Mouse (Mus musculus) limb, embryonic 13.5 days (tissue): ENCODE data around the gene Col6a4. TPM values are rescaled to one million over a fixed set of nuclear protein-coding genes. Genes with fewer than 3 reads are reported as not detected.

ENCODE experiments used
- ATAC-seq: fragments of 200-750 bp; cut with Nextera tagmentation; 2 replicates; pipeline ENCODE4 v1.8.0; 2017; ENCODE audit warnings: low read depth, moderate number of reproducible peaks, moderate TSS enrichment; ENCODE audit not compliant: low FRiP score
- H3K27ac ChIP-seq: fragments of 300-500 bp; sonication (generic); 2 replicates; pipeline ENCODE4 v1.5.1; 2015; ENCODE audit warnings: inconsistent platforms, mild to moderate bottlenecking, moderate library complexity
- H3K27me3 ChIP-seq: fragments of 300-500 bp; sonication (generic); 2 replicates; pipeline ENCODE4 v1.6.1; 2015; ENCODE audit warnings: mild to moderate bottlenecking, inconsistent platforms
- H3K36me3 ChIP-seq: fragments of 300-500 bp; sonication (generic); 2 replicates; pipeline ENCODE4 v1.6.1; 2015; ENCODE audit warnings: inconsistent platforms, mild to moderate bottlenecking, moderate library complexity
- H3K4me1 ChIP-seq: fragments of 300-500 bp; sonication (generic); 2 replicates; pipeline ENCODE4 v1.6.1; 2015; ENCODE audit warnings: inconsistent platforms
- H3K4me2 ChIP-seq: fragments of 300-500 bp; sonication (generic); replicated peaks from 2 replicates; pipeline ENCODE4 v1.6.1; 2015; ENCODE audit warnings: inconsistent platforms, mild to moderate bottlenecking, moderate library complexity
- H3K4me3 ChIP-seq: fragments of 300-500 bp; sonication (generic); 2 replicates; pipeline ENCODE4 v1.5.1; 2015; ENCODE audit warnings: moderate library complexity, mild to moderate bottlenecking, inconsistent platforms
- H3K9ac ChIP-seq: fragments of 300-500 bp; sonication (generic); 2 replicates; pipeline ENCODE4 v1.6.1; 2015; ENCODE audit warnings: mild to moderate bottlenecking, inconsistent platforms
- H3K9me3 ChIP-seq: fragments of 300-500 bp; sonication (generic); 2 replicates; pipeline ENCODE4 v1.6.1; 2016; ENCODE audit warnings: inconsistent platforms
- WGBS: fragments of 180-500 bp; shearing (Covaris S2); methylation state at CpG from one replicate; pipeline ENCODE4 v1.1.7; 2015; 5-methylcytosine and 5-hydroxymethylcytosine counted together
- polyA plus RNA-seq: library from polyadenylated mRNA; unstranded; fragments of >200 nt; fragmentation: Nextera tagmentation; extraction: Ambion mirVana; gene quantifications from 2 replicates; pipeline ENCODE4 v1.2.1, GENCODE M21; 2015

Col6a4 gene
- polyA plus RNA-seq, 1 experiment from 2014 or later, result 0.36 TPM

DNA sequence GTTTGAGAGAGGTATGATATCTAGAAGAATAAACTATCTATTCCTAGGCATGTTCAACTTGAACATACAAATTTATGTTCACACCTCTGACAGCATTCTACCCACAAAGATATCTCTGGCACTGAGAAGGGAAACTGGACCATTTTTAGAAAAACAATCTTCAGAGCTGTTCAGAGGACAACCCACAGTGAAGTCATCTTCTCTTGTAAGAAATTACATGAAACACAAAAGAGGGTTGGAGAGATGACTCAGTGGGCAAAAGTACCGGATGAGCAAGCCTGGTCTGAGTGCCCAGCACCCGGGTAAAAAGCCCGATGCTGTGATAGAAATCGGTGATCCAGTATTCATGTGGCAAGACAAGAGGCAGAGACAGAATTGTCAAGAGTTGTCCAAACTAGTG is 43.1 kb downstream of the Col6a4 start:
- H3K4me3 ChIP-seq, result no peak overlapping the region
- no peaks in the 10 kb centered on the region for H3K36me3 ChIP-seq
- no peak overlapping the region for H3K4me2 ChIP-seq
- no peak overlapping the region for H3K9ac ChIP-seq
- no peaks in the 10 kb centered on the region for H3K9me3 ChIP-seq
- H3K4me1 ChIP-seq, result no peaks in the 10 kb centered on the region
- WGBS, result 87% methylated on average over 4 of the region's 4 CpGs
- H3K27ac ChIP-seq, result no peak overlapping the region
- ATAC-seq, result no peak
- no peaks in the 10 kb centered on the region for H3K27me3 ChIP-seq

DNA sequence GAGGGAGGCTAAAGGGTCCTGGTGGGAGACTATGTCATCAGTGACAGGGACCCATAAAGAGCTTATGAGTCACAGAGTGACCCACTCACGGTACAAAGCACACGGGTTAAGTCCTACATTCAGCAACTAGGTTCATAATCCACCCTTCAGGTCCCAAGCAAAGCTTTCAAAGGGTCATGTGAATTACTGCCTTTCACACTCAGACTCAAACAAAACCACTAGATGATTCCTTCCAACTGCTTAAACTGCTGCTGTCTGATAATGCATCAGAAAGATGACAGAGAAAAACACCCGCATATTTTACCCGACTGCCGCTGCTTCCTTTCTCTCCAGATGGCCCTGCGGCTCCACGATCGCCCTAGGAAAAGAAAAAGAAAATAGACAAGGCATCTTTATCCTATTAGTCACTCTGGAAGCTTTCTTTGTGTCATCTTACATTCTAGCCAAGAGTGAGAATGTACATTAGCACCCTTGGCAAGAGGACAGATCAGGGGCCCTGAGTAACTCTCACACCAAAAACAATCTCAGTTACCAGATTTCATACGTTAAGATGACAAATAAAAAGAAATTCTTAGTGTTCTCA is 52.6 kb downstream of the Col6a4 start:
- WGBS, result 82% methylated on average over 9 of the region's 9 CpGs
- no peak overlapping the region for H3K9ac ChIP-seq

DNA sequence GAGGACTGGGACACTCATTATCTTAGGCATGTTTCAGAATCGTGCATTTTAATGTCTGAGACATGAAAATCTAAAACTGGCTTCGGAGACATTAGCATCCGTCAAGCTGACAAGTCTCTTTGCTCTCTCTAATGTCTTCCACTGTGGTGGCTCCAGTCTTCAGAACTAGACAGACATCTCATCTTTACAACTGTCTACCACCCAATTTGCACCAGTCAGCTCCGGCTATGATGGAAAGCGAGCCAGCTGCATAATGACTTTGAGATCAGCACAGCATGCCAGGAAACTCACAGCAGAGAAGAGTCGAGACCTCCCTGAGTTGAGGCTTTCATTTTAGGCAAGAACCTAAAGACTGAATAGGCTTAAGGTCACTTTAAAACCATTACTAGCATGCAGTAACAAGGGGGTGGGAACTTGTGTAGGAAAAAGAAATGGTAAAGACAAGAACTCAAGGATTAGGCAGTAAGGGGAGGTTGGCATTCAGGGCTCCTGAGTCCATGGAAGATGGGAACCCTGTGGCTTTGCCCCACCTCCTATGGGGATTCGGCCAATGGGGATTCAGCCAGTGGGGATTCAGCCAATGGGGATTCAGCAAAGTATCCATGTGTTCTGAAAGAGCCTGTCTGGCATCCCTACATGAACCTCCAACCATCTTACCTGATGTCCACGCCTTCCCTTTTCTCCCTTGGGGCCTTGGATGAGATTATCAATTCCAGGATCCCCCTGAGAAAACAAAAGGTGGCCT is 56.5 kb downstream of the Col6a4 start:
- no peak for ATAC-seq

More for the DNA sequence above, 52.6 kb downstream of the Col6a4 start:
- Histone ChIP-seq H3K9me3 (no peaks in the 10 kb centered on the region), H3K36me3 (no peaks in the 10 kb centered on the region), H3K27ac (no peak overlapping the region), H3K4me2 (no peak overlapping the region), H3K27me3 (no peaks in the 10 kb centered on the region), H3K4me1 (no peaks in the 10 kb centered on the region), H3K4me3 (no peak overlapping the region)
- no peak for ATAC-seq

DNA sequence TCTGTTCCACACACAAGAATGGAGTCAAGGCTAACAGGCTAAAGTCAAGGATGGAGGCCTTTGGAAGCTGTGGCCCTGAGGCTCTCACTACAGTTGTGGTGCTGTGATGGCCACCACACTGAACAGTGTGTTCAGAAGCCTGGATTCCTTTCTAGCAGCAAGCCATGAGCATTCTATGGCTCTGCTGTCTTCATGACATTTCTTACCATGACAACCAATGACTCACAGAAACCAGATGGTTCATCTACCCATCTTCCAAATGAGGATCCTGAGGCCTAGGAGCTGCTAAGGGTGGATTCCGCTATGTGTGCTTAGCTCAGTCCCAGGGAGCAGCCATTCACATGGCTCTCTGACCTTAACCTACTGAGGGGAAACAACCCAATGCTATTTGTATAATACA is 57.3 kb downstream of the Col6a4 start:
- Histone ChIP-seq H3K9ac (no peak overlapping the region), H3K4me2 (no peak overlapping the region), H3K27ac (no peak overlapping the region), H3K9me3 (no peaks in the 10 kb centered on the region), H3K36me3 (no peaks in the 10 kb centered on the region), H3K27me3 (no peaks in the 10 kb centered on the region), H3K4me1 (no peaks in the 10 kb centered on the region), H3K4me3 (no peak overlapping the region)
- ATAC-seq, result no peak
- 63% methylated on average over 1 of the region's 1 CpGs for WGBS

More for the DNA sequence above, 56.5 kb downstream of the Col6a4 start:
- Histone ChIP-seq H3K36me3 (no peaks in the 10 kb centered on the region), H3K4me3 (no peak overlapping the region), H3K27ac (no peak overlapping the region), H3K9me3 (no peaks in the 10 kb centered on the region), H3K4me1 (no peaks in the 10 kb centered on the region), H3K9ac (no peak overlapping the region), H3K27me3 (no peaks in the 10 kb centered on the region), H3K4me2 (no peak overlapping the region)
- WGBS, result 71% methylated on average over 8 of the region's 8 CpGs

DNA sequence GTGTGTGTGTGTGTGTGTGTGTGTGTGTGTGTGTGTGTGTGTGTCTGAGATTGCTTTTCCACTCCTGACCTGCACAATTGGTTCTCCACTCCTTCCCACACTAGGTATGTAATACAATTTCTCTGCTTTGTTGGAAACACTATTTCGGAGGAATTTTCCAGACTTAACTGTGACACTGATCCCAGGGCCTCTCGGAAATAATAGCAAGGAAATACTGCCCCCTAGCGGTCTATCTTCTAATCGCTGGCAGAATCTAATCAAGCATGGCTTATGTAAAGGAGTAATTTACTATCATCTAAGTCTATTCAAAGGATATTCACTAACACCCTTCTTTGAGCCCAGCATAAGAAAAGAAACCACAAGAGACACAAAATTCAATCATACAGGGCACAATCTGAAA is 57.7 kb downstream of the Col6a4 start:
- H3K4me1 ChIP-seq, result no peaks in the 10 kb centered on the region
- no peak overlapping the region for H3K4me2 ChIP-seq
- H3K9ac ChIP-seq, result no peak overlapping the region
- WGBS, result 10% methylated on average over 4 of the region's 4 CpGs
- H3K36me3 ChIP-seq, result no peaks in the 10 kb centered on the region
- no peaks in the 10 kb centered on the region for H3K27me3 ChIP-seq
- H3K4me3 ChIP-seq, result no peak overlapping the region
- H3K9me3 ChIP-seq, result no peaks in the 10 kb centered on the region
- no peak overlapping the region for H3K27ac ChIP-seq
- ATAC-seq, result peak; percentile 28; the same call in 1 of the 2 replicates

DNA sequence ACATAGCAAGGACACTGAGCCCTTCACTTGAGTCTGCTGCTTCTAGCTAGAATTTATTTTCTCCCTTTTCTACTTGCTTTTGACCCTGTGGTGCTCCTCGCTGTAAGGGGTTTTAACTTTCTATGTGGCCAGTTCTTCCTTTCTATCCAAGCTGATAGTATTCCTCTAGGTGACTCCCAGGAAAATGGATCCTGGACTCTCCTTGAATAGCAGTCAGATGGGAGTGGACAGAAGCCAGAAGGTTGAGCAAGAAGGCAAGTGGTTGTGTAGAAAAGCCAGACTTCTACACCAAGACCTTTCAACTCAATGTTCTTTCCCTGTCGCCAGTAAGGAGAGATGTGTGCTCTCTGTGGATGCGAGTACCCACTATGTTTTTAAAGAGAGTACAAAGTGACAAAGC is 80.9 kb downstream of the Col6a4 start:
- no peaks in the 10 kb centered on the region for H3K36me3 ChIP-seq
- ATAC-seq, result no peak
- 90% methylated on average over 3 of the region's 3 CpGs for WGBS
- no peak overlapping the region for H3K27ac ChIP-seq
- H3K9me3 ChIP-seq, result no peaks in the 10 kb centered on the region
- no peak overlapping the region for H3K9ac ChIP-seq
- H3K27me3 ChIP-seq, result no peaks in the 10 kb centered on the region
- no peak overlapping the region for H3K4me3 ChIP-seq
- no peaks in the 10 kb centered on the region for H3K4me1 ChIP-seq
- H3K4me2 ChIP-seq, result no peak overlapping the region

DNA sequence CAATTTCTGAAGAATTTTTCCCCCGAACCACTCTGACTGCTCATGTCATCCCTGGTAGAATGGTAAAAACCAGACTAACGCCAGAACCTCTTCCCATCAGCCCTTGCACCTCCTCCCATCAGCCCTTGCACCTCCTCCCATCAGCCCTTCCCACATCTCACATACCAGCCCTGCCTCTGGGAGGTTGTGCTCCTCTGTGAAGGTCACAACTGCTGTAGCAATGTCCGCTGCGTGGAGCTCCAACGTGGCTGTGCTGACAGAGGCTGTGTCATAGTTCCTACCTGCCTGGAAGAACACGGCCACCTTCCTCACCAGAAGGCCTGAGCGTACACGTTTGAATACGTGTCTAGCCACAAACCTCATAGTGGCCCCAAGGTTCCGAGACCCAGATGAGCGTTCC is 83.4 kb downstream of the Col6a4 start:
- H3K4me2 ChIP-seq, result no peak overlapping the region
- H3K4me1 ChIP-seq, result no peaks in the 10 kb centered on the region
- no peak overlapping the region for H3K4me3 ChIP-seq
- no peak overlapping the region for H3K27ac ChIP-seq
- ATAC-seq, result no peak
- WGBS, result 87% methylated on average over 11 of the region's 11 CpGs
- no peak overlapping the region for H3K9ac ChIP-seq
- H3K9me3 ChIP-seq, result no peaks in the 10 kb centered on the region
- no peaks in the 10 kb centered on the region for H3K36me3 ChIP-seq
- H3K27me3 ChIP-seq, result no peaks in the 10 kb centered on the region

DNA sequence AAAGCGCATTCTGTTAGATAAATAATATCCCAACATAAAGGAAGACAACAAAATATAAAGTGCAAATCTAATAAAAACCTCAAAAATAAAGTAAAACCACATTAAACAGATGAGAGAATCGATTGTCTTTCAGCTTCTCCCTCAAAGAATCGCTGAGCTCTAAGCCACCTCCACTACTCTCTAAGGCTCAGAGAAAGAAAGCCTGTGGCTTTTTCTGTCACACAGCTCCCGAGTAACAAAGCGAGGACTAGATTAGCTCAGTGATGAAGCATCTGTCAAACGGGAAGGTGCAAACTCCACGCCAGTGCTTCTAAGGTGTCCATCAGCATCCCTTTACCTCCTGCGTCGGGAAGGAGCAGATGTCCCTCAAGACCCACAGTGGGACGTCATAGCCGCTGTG is 98.6 kb downstream of the Col6a4 start:
- no peaks in the 10 kb centered on the region for H3K9me3 ChIP-seq

DNA sequence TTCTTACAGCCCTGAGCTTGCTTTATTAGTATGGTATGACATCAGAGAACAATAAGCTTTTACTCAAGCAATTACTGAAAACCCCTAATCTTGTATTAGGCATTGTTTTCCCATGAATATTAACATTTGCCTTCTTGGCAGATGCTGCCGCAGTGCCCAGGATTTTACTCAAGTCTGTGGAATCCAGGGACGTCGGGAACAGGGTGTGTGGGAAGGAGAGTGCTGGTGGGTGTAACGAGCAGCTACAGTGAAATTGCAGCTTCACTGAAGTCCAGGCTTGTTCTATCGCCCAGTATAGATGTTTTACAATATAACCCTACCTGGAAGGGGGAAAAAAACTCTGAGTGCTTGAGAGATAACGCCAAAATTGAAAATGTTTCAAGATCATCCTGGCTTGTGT is 104.2 kb downstream of the Col6a4 start:
- H3K4me2 ChIP-seq, result no peak overlapping the region
- no peak for ATAC-seq
- H3K27ac ChIP-seq, result no peak overlapping the region
- H3K27me3 ChIP-seq, result 0 out of 2 replicates have a peak, but pooled peaks cover 3% of the 10 kb centered on the region
- no peaks in the 10 kb centered on the region for H3K9me3 ChIP-seq
- H3K4me1 ChIP-seq, result no peaks in the 10 kb centered on the region
- H3K9ac ChIP-seq, result no peak overlapping the region
- no peaks in the 10 kb centered on the region for H3K36me3 ChIP-seq
- no peak overlapping the region for H3K4me3 ChIP-seq
- WGBS, result 74% methylated on average over 6 of the region's 6 CpGs

More for the DNA sequence above, 98.6 kb downstream of the Col6a4 start:
- Histone ChIP-seq H3K4me2 (no peak overlapping the region), H3K27me3 (no peaks in the 10 kb centered on the region), H3K27ac (no peak overlapping the region), H3K9ac (no peak overlapping the region), H3K36me3 (no peaks in the 10 kb centered on the region), H3K4me3 (no peak overlapping the region), H3K4me1 (no peaks in the 10 kb centered on the region)
- no peak for ATAC-seq
- WGBS, result 58% methylated on average over 11 of the region's 11 CpGs

DNA sequence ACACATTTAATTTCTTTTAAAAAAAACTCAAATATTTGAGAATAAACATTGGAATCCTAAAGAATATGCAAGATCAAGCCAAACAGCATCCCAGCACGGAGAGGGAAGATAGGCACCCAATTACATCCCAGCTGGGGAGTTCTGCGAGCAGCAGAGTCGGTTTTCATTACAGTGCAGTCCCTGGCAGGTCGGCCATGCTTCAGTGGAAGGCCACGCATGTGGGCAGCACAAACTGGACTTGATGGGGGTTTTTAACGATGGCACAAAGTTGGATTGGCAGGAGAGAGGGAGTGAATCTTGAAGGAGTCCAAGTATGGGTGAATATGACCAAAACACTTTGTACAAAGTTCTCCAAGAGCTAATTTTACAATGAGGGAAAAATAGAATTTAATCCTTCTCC is 106.5 kb downstream of the Col6a4 start:
- Histone ChIP-seq H3K9ac (no peak overlapping the region), H3K4me3 (no peak overlapping the region), H3K27ac (no peak overlapping the region), H3K27me3 (0 out of 2 replicates have a peak, but pooled peaks cover 3% of the 10 kb centered on the region), H3K36me3 (no peaks in the 10 kb centered on the region), H3K4me2 (no peak overlapping the region), H3K9me3 (no peaks in the 10 kb centered on the region), H3K4me1 (no peaks in the 10 kb centered on the region)
- ATAC-seq, result no peak
- WGBS, result 58% methylated on average over 6 of the region's 6 CpGs

DNA sequence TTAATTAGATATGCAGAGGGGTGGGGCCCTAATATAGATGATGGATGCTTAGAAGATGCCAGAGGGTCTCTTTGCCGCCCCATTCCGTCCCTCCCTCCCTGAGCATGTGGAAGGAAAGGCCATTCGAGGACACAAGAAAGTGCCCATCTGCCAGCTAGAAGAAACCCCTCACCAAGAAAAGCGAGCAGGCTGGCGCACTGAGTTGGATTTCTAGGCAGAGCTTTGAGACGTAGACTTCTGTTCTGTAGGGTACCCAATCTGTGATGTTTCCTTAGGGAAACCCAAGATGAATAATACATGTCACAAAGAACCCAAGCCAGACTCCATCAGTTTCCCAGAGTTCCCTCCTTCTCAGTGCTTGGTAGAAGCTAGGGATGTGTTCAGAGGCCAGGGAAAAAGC is 107.1 kb downstream of the Col6a4 start:
- no peaks in the 10 kb centered on the region for H3K36me3 ChIP-seq
- no peak overlapping the region for H3K9ac ChIP-seq
- ATAC-seq, result no peak
- WGBS, result 88% methylated on average over 6 of the region's 6 CpGs
- no peaks in the 10 kb centered on the region for H3K4me1 ChIP-seq
- H3K4me2 ChIP-seq, result no peak overlapping the region
- H3K27me3 ChIP-seq, result 0 out of 2 replicates have a peak, but pooled peaks cover 3% of the 10 kb centered on the region
- no peaks in the 10 kb centered on the region for H3K9me3 ChIP-seq
- H3K27ac ChIP-seq, result no peak overlapping the region
- no peak overlapping the region for H3K4me3 ChIP-seq

DNA sequence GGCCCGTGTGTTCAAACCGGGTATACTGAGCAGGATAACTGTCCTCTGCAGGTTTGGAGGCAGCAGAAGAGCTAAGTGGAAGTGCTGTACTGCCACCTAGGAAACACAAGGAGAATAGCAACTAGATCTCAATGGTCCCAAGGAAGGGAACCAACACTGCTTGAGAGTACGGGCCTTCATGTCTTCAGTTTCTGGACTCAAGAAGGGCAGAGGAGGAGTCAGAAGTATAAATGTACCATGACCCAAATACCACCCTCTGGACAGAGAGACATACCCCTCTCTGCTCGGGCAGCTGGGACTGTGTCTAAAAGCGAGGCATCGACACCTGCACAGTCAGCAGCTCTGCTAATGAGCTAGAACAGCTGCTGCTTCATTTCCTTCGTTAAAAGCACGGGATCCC is 108.5 kb downstream of the Col6a4 start:
- Histone ChIP-seq H3K9me3 (no peaks in the 10 kb centered on the region), H3K4me2 (no peak overlapping the region), H3K4me1 (no peaks in the 10 kb centered on the region), H3K27me3 (0 out of 2 replicates have a peak, but pooled peaks cover 3% of the 10 kb centered on the region), H3K36me3 (no peaks in the 10 kb centered on the region), H3K9ac (no peak overlapping the region), H3K27ac (no peak overlapping the region), H3K4me3 (no peak overlapping the region)
- WGBS, result 56% methylated on average over 8 of the region's 8 CpGs
- ATAC-seq, result no peak
